ENCODE assay signal across 9 mouse cellular contexts in genomic region chr2:103591742-103592590, GRCm38 (mm10). TPM values are rescaled to one million over a fixed set of nuclear protein-coding genes. Genes with fewer than 3 reads are reported as not detected.
DNase-seq lines count a peak whose midpoint lies in the region; ATAC-seq and TF ChIP-seq lines count a peak whose summit lies in the region.
"Had no signal": no experiment of that assay in that cellular context is flagged by ENCODE, and none has a peak within 500 bp of the region (broad histone marks: within the 10 kb centered on the region; RNA-seq: fewer than 3 reads in every experiment).

No protein-coding gene starts in this region.

- H3K36me3 ChIP-seq in heart, embryonic 14.5 days (ENCODE audit: control insufficient read depth, insufficient read depth, low read length), result no peaks in the 10 kb centered on the region
- no peaks in the 10 kb centered on the region for H3K36me3 ChIP-seq in neural tube, embryonic 14.5 days (ENCODE audit: control insufficient read depth, insufficient read depth, low read length)

- H3K27me3 ChIP-seq in heart, embryonic 14.5 days (ENCODE audit: control insufficient read depth, insufficient read depth, low read length), result no peaks in the 10 kb centered on the region
- no peaks in the 10 kb centered on the region for H3K27me3 ChIP-seq in neural tube, embryonic 14.5 days (ENCODE audit: control insufficient read depth, insufficient read depth, low read length)
- H3K27me3 ChIP-seq: CH12.LX had no signal

- intact Hi-C loops in gastrocnemius, adult 2 months (cut with DNase I), result no loop called here
- intact Hi-C loops in left cerebral cortex, postnatal 14 days (cut with DNase I), result no loop called here

- peak; percentile 41 for DNase-seq in gastrocnemius, adult 2 months
- DNase-seq in gastrocnemius, adult 18-20 months (ENCODE audit: low spot score), result no peak
- peak; percentile 44 to 59 for DNase-seq in cerebellum, postnatal 36 days
- DNase-seq in left cerebral cortex, postnatal 14 days (ENCODE audit: low spot score in 2 of 2), result peak; percentile 33 to 38
- no peak for DNase-seq in urinary bladder, adult 2 months (ENCODE audit: low spot score)
- no peak for DNase-seq in B cell, adult 2 months

- H3K9ac ChIP-seq in heart, embryonic 14.5 days (ENCODE audit: low read length), result peak overlapping the region; percentile 32; the same call in 1 of the 2 replicates
- no peak overlapping the region for H3K9ac ChIP-seq in neural tube, embryonic 14.5 days (replicated peaks; ENCODE audit: low read depth, low read length)

- peak overlapping the region; percentile 31 for H3K4me2 ChIP-seq in heart, embryonic 14.5 days (ENCODE audit: low read length)
- no peak overlapping the region for H3K4me2 ChIP-seq in neural tube, embryonic 14.5 days (ENCODE audit: low read depth, low read length)

- no peak for TF ChIP-seq CTCF in gastrocnemius, adult 2 months (IDR thresholded peaks at IDR 0.05)

- no peak overlapping the region for H3K4me3 ChIP-seq in gastrocnemius, adult 2 months
- no peak overlapping the region for H3K4me3 ChIP-seq in heart, embryonic 14.5 days (ENCODE audit: control insufficient read depth in 1 of 2, insufficient read depth in 1 of 2, low read depth in 1 of 2, low read length in 2 of 2)
- H3K4me3 ChIP-seq in neural tube, embryonic 14.5 days (ENCODE audit: low read depth, low read length), result no peak overlapping the region

- H3K4me1 ChIP-seq in heart, embryonic 14.5 days (ENCODE audit: control insufficient read depth in 2 of 2, insufficient read depth in 2 of 2, low read length in 2 of 2), result peaks cover 51 to 99% of the 10 kb centered on the region in 2 experiments
- H3K4me1 ChIP-seq in neural tube, embryonic 14.5 days (ENCODE audit: control insufficient read depth, insufficient read depth, low read length), result 0 out of 2 replicates have a peak, but pooled peaks cover 2% of the 10 kb centered on the region

- WGBS in heart, embryonic 14.5 days, result 23% methylated on average over 9 of the region's 9 CpGs
- 55% methylated on average over 9 of the region's 9 CpGs for WGBS in neural tube, embryonic 14.5 days

- peak; percentile 45; the same call in 1 of the 2 replicates for ATAC-seq in heart, embryonic 14.5 days (ENCODE audit: insufficient number of reproducible peaks, insufficient read depth, low FRiP score, low read depth)
- peak; percentile 54; the same call in 1 of the 2 replicates for ATAC-seq in neural tube, embryonic 14.5 days (ENCODE audit: low read depth)

- H3K27ac ChIP-seq in gastrocnemius, adult 2 months, result peak overlapping the region; percentile 28; the same call in 1 of the 2 replicates
- peak overlapping the region; percentile 64 to 83 for H3K27ac ChIP-seq in heart, embryonic 14.5 days (replicated peaks in 1 of 2; ENCODE audit: control insufficient read depth in 1 of 2, insufficient read depth in 1 of 2, low read depth in 2 of 2, low read length in 2 of 2)
- peak overlapping the region; percentile 24; the same call in 1 of the 2 replicates for H3K27ac ChIP-seq in neural tube, embryonic 14.5 days (ENCODE audit: low read depth, low read length)

- no peaks in the 10 kb centered on the region for H3K9me3 ChIP-seq in heart, embryonic 14.5 days (ENCODE audit: control insufficient read depth, low read length)
- H3K9me3 ChIP-seq in neural tube, embryonic 14.5 days (ENCODE audit: control insufficient read depth, low read length), result no peaks in the 10 kb centered on the region

RNA-seq across cellular contexts. Expression of gene Abtb2, which starts 25.9 kb away (rescaled TPM):
- total RNA-seq in gastrocnemius, adult 2 months (2021), result 10 to 100 TPM in 1 of 2 experiments, 1 to 10 TPM in 1; 8.3 to 13.2 TPM
- total RNA-seq in gastrocnemius, adult 18-20 months (2021), result 10 to 100 TPM in 1 of 2 experiments, 1 to 10 TPM in 1; 6.9 to 11.3 TPM
- 18.4 and 18.6 TPM in 2 replicates for polyA plus RNA-seq in heart, embryonic 14.5 days (2014; fragmentation: Nextera tagmentation; extraction: Ambion mirVana)
- total RNA-seq in left cerebral cortex, postnatal 14 days (2021), result 10 to 100 TPM; 13.4 to 13.7 TPM
- 7.8 and 10.3 TPM in 2 replicates for polyA plus RNA-seq in neural tube, embryonic 14.5 days (2014; fragmentation: Nextera tagmentation; extraction: Ambion mirVana)
- 4.2 and 4.3 TPM in 2 replicates for polyA plus RNA-seq in urinary bladder, adult 2 months (2012; rRNA removed)

Comparison
In these comparisons a context has a peak if more than half of its experiments do, and no peak if none do; other contexts are left out.
1. DNase-seq: peak in gastrocnemius, adult 2 months (single experiment), cerebellum, postnatal 36 days (2 of 2) and left cerebral cortex, postnatal 14 days (2 of 2); none in gastrocnemius, adult 18-20 months (single experiment), urinary bladder, adult 2 months (single experiment) and B cell, adult 2 months (0 of 2).
2. Peak in every context shown above with its lines, with median percentiles within 50 percentile points of each other: H3K27ac ChIP-seq.